Mouse (Mus musculus) cerebellum, postnatal 14 days (tissue): ENCODE results near the gene Kcnj5.

Experiments used
- DNase-seq, 2 experiments: peaks; one replicate each; pipeline ENCODE4 v3.0.0; 2021; ENCODE audit warnings: mixed read lengths in 2 of 2

Kcnj5 gene

GRCm38 (mm10) chr9:32315999-32316398 lies 28.2 kb downstream of the Kcnj5 start:
- no peak for DNase-seq

GRCm38 (mm10) chr9:32314071-32314470 lies 30.1 kb downstream of the Kcnj5 start:
- no peak for DNase-seq

DNA sequence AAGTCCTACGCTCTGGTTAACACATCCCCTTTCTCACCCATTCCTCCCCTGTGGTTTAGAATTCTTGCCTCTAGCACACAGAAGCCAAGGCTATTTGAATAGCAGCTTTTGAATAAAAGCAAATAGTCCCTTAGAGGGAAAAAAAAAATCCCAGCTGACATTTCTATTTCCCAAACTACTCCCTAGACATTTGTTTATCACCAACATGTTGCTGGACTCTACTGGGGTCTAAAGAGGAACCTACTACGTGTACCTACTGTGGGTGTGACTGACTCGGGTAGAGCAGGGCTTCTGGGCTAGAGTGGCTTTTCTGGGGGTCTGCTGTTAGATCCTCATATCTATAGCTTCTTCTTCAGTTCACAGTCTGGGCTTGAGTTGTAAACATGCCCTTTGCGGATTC lies 31.9 kb downstream of the Kcnj5 start:
- no peak for DNase-seq

GRCm38 (mm10) chr9:32311786-32312185 lies 32.4 kb downstream of the Kcnj5 start:
- DNase-seq: peak; percentile 53 to 58

GRCm38 (mm10) chr9:32302501-32303150 lies 41.5 kb downstream of the Kcnj5 start:
- DNase-seq: no peak

GRCm38 (mm10) chr9:32295061-32295800 lies 48.9 kb downstream of the Kcnj5 start:
- peak; percentile 34 to 49 for DNase-seq

DNA sequence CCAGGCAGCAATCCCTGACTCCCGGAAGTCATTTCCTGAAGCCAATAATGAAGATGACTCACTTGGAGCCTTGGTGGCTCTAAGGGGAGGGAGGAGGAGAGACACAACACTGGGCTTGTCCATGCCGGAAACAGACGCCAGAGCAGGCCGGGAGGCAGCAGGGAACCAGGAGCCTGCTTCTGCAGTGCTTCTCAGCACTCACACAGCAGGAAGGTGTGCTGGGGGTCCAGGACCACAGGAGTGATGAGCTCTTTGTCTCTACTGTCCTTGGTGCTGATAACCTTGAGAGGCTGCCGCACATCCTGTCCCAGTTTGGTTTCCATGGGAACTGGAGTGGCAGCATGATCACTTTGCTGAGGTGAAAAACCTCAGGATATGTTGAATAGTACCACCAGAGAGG lies 51.5 kb downstream of the Kcnj5 start:
- peak; percentile 36 to 50 for DNase-seq

DNA sequence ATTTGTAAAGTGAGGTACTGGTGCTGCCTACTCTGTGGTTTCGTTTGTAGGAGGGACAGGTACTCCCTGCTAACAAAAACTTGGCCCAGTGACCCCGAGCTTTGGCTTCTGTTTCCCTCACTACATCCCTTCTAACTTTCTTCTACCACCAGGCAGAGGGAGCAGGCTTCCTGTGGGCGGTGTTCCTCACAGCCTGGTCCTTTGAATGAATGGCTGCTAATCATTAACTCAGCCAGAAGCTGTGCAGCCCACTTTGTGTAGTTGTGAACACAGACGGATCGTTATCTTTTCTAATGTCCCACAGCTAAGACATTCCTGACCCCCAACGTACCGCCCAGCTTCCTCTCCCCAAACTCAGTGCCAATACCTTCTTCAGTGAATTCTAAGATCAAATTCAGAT lies 52.5 kb downstream of the Kcnj5 start:
- DNase-seq: no peak

DNA sequence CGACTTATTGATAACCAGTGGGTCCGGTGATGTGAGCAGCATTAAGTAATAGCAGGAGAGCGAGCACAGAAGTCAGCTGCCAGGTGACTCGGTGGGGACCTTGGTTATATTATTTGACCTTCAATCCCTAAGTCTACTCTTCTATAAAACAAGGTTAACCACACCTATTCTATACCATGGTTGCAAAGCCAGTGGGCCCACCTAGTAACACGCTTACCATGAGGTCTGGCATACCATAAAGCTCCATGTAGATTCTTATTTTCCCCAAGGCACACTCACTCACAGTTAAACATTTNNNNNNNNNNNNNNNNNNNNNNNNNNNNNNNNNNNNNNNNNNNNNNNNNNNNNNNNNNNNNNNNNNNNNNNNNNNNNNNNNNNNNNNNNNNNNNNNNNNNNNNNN lies 60.6 kb downstream of the Kcnj5 start:
- no peak for DNase-seq

- DNase-seq: no peak
Observed at GRCm38 (mm10) chr9:32280456-32280855, 63.7 kb downstream of the Kcnj5 start.

DNA sequence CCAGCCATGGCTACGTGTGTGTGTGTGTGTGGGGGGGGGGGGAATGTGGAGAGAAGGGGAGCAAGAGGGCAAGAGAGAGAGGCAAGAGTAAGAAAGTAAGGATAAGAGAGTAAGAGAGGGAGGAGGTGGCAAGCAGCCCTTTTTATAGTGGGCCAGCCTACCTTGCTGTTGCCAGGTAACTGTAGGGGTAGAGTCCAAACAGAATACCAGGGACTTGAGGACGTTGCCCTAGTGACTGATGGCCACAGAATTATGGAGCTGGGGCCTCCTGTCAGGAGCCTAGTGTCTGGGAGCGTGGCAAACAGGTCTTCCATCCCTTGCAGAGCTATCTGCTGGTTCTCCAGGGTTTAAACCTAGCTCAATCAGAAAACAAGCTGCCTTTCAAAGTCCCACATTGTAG lies 64.4 kb downstream of the Kcnj5 start:
- no peak for DNase-seq

DNA sequence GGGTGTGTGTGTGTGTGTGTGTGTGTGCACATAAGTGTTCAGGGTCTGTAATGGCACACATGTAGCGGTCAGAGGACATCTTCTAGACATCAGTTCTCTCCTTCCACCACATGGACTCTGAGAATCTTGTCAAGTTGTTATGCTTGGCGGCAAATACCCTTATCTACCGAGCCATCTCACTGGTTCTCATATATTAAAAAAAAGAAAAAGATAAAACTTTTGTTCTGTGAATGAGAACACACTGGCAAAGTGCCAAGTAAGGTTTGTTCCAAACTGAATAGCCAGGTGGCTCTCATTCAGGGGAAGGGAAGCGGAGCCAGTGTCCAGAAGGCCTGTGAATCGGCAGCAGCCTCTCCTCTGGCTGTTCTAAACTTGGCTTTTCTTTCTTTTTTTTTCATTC lies 66.1 kb downstream of the Kcnj5 start:
- peak in 1 of 2 experiments; percentile 18 for DNase-seq

- DNase-seq: peak; percentile 87 to 89
Observed at GRCm38 (mm10) chr9:32271896-32272444, 72.2 kb downstream of the Kcnj5 start.
